Mouse (Mus musculus) G1E (cell line): ENCODE data around the gene Rhoh. TPM values are rescaled to one million over a fixed set of nuclear protein-coding genes. Genes with fewer than 3 reads are reported as not detected.

Source experiments
- ATAC-seq: 2 replicates; pipeline ENCODE4 v1.8.0; 2016; ENCODE audit warnings: mild to moderate bottlenecking; ENCODE audit not compliant: insufficient number of reproducible peaks, poor library complexity, low FRiP score, severe bottlenecking; ENCODE audit errors: extremely low read depth
- DNase-seq: peaks from one replicate; pipeline ENCODE4 v3.0.0; 2012; ENCODE audit warnings: low spot score
- H3K27me3 ChIP-seq: 2 replicates; pipeline ENCODE4 v1.6.1; 2012; ENCODE audit warnings: mild to moderate bottlenecking, low read length, inconsistent platforms; ENCODE audit not compliant: insufficient read depth
- H3K36me3 ChIP-seq: replicated peaks from 2 replicates; pipeline ENCODE3; 2012; ENCODE audit warnings: mild to moderate bottlenecking, inconsistent platforms
- H3K4me1 ChIP-seq: 2 replicates; pipeline ENCODE4 v1.6.1; 2012; ENCODE audit warnings: low read depth, low read length, inconsistent platforms, mixed read lengths; ENCODE audit not compliant: insufficient read depth
- H3K4me3 ChIP-seq: 2 replicates; pipeline ENCODE4 v1.5.1; 2012; ENCODE audit warnings: low read depth, mild to moderate bottlenecking, inconsistent platforms, low read length, moderate library complexity, mixed read lengths
- H3K9me3 ChIP-seq: replicated peaks from 2 replicates; pipeline ENCODE4 v1.6.1; 2012; ENCODE audit warnings: inconsistent platforms
- CTCF ChIP-seq: IDR thresholded peaks from 2 replicates; pipeline ENCODE4 v1.5.1; 2012; ENCODE audit warnings: low read depth, low read length, inconsistent platforms, mixed read lengths
- GATA1 ChIP-seq: IDR thresholded peaks from 2 replicates; pipeline ENCODE4 v1.6.1; 2012; ENCODE audit warnings: borderline replicate concordance, low read length, inconsistent platforms, mixed read lengths
- GATA2 ChIP-seq: IDR thresholded peaks from 2 replicates; pipeline ENCODE4 v1.6.1; 2012; ENCODE audit warnings: low read depth, low read length, inconsistent platforms, borderline replicate concordance
- POLR2AphosphoS5 ChIP-seq: IDR thresholded peaks from 2 replicates; pipeline ENCODE4 v1.6.1; 2012; ENCODE audit warnings: low read depth, low read length, inconsistent platforms; ENCODE audit not compliant: insufficient replicate concordance
- TAL1 ChIP-seq: conservative IDR thresholded peaks from 2 replicates; pipeline ENCODE4 v1.6.1; 2012; ENCODE audit warnings: low read depth, low read length, inconsistent platforms, mixed read lengths
- polyA plus RNA-seq: library from polyadenylated mRNA; stranded (reverse); fragments of >175 nt; gene quantifications from 2 replicates; pipeline ENCODE4 v1.2.3, GENCODE M21; 2012
- total RNA-seq, 2 experiments: library from RNA; stranded (forward) in 1 of 2; stranded (reverse) in 1 of 2; fragments of 200-1000 nt in 1 of 2; fragments of >200 nt in 1 of 2; fragmentation: Nextera tagmentation in 1 of 2; gene quantifications; 2 replicates each; pipeline ENCODE4 v1.2.3; 2014 to 2017

Rhoh gene
- total and polyA plus RNA-seq, 3 experiments, result 0.49 TPM; not detected in 2

GRCm38 (mm10) chr5:65937011-65937726 is 76.2 kb downstream of the Rhoh start:
- ATAC-seq, result no peak
- DNase-seq, result no peak

GRCm38 (mm10) chr5:65937998-65938715 is 77.1 kb downstream of the Rhoh start:
- peak; percentile 77 for DNase-seq
- Histone ChIP-seq H3K36me3 (no peaks in the 10 kb centered on the region), H3K4me3 (no peak overlapping the region), H3K9me3 (no peaks in the 10 kb centered on the region), H3K27me3 (peaks cover 8% of the 10 kb centered on the region), H3K4me1 (peaks cover 6% of the 10 kb centered on the region; the same call in 1 of the 2 replicates)
- peak; percentile 88 for TF ChIP-seq CTCF
- TF ChIP-seq POLR2AphosphoS5, result no peak
- no peak for TF ChIP-seq GATA1
- no peak for TF ChIP-seq GATA2
- no peak for TF ChIP-seq TAL1
- peak; percentile 92 for ATAC-seq

More at GRCm38 (mm10) chr5:65937011-65937726, 76.2 kb downstream of the Rhoh start:
- no peaks in the 10 kb centered on the region for H3K9me3 ChIP-seq
- H3K36me3 ChIP-seq, result no peaks in the 10 kb centered on the region
- H3K4me1 ChIP-seq, result peaks cover 6% of the 10 kb centered on the region; the same call in 1 of the 2 replicates
- peaks cover 8% of the 10 kb centered on the region for H3K27me3 ChIP-seq
- H3K4me3 ChIP-seq, result no peak overlapping the region
- TF ChIP-seq GATA2 (no peak), CTCF (no peak), TAL1 (no peak)

- peaks cover 6% of the 10 kb centered on the region; the same call in 1 of the 2 replicates for H3K4me1 ChIP-seq
- H3K36me3 ChIP-seq, result no peaks in the 10 kb centered on the region
- no peaks in the 10 kb centered on the region for H3K9me3 ChIP-seq
- TF ChIP-seq GATA1, result no peak
- ATAC-seq, result no peak
- H3K27me3 ChIP-seq, result peaks cover 6% of the 10 kb centered on the region
- H3K4me3 ChIP-seq, result no peak overlapping the region
- no peak for DNase-seq
These were observed 80.1 kb downstream of the Rhoh start for GRCm38 (mm10) chr5:65941145-65941544.

Other genes starting within 250 kb of the Rhoh start
- 371 and 441 TPM in 2 replicates for gene Pds5a, start 162.9 kb upstream of the Rhoh start, total RNA-seq (2014; fragmentation: Nextera tagmentation)
- gene Pds5a, start 162.9 kb upstream of the Rhoh start, total RNA-seq (2017), result 386 and 434 TPM in 2 replicates
- 22.9 and 26.0 TPM in 2 replicates for gene Pds5a, start 162.9 kb upstream of the Rhoh start, polyA plus RNA-seq
- gene N4bp2, start 97.7 kb upstream of the Rhoh start, total RNA-seq (2014; fragmentation: Nextera tagmentation), result 182 and 208 TPM in 2 replicates
- gene N4bp2, start 97.7 kb upstream of the Rhoh start, total RNA-seq (2017), result 83.1 and 96.7 TPM in 2 replicates
- gene N4bp2, start 97.7 kb upstream of the Rhoh start, polyA plus RNA-seq, result 31.8 and 32.1 TPM in 2 replicates
- gene Chrna9, start 73.7 kb downstream of the Rhoh start, total RNA-seq (2014; fragmentation: Nextera tagmentation), result not detected in 2 replicates
- 0.16 TPM in 1 of 2 replicates, not detected in the other for gene Chrna9, start 73.7 kb downstream of the Rhoh start, total RNA-seq (2017)
- gene Chrna9, start 73.7 kb downstream of the Rhoh start, polyA plus RNA-seq, result not detected in 2 replicates
- gene 9130230L23Rik, start 143.1 kb downstream of the Rhoh start, total RNA-seq (2014; fragmentation: Nextera tagmentation), result not detected in 2 replicates
- gene 9130230L23Rik, start 143.1 kb downstream of the Rhoh start, total RNA-seq (2017), result 0.46 and 0.49 TPM in 2 replicates
- not detected in 2 replicates for gene 9130230L23Rik, start 143.1 kb downstream of the Rhoh start, polyA plus RNA-seq